Mouse (Mus musculus) limb, embryonic 14.5 days (tissue): ENCODE measurements around the gene Zfp607a. TPM values are rescaled to one million over a fixed set of nuclear protein-coding genes. Genes with fewer than 3 reads are reported as not detected.

Experiments used
- ATAC-seq: fragments of 200-750 bp; cut with Nextera tagmentation; 2 replicates; pipeline ENCODE4 v1.8.0; 2017; ENCODE audit warnings: low read depth, moderate number of reproducible peaks, moderate TSS enrichment; ENCODE audit not compliant: low FRiP score
- DNase-seq: peaks from one replicate; pipeline ENCODE4 v3.0.0-alpha.2; 2015; ENCODE audit warnings: low spot score
- H3K27ac ChIP-seq: fragments of 300-500 bp; sonication (generic); replicated peaks from 2 replicates; pipeline ENCODE4 v1.5.1; 2014; ENCODE audit warnings: low read depth, mild to moderate bottlenecking, low read length, moderate library complexity, mixed read lengths
- H3K27me3 ChIP-seq: fragments of 300-500 bp; sonication (generic); 2 replicates; pipeline ENCODE4 v1.6.1; 2014; ENCODE audit warnings: low read length, mixed read lengths; ENCODE audit not compliant: control insufficient read depth, insufficient read depth
- H3K36me3 ChIP-seq: fragments of 300-500 bp; sonication (generic); 2 replicates; pipeline ENCODE4 v1.6.1; 2014; ENCODE audit warnings: mild to moderate bottlenecking, low read length, moderate library complexity, mixed read lengths; ENCODE audit not compliant: control insufficient read depth, insufficient read depth
- H3K4me1 ChIP-seq: fragments of 300-500 bp; sonication (generic); 2 replicates; pipeline ENCODE4 v1.6.1; 2014; ENCODE audit warnings: antibody characterized with exemption, low read length, mixed read lengths; ENCODE audit not compliant: control insufficient read depth, insufficient read depth
- H3K4me2 ChIP-seq: fragments of 300-500 bp; sonication (generic); replicated peaks from 2 replicates; pipeline ENCODE4 v1.6.1; 2014; ENCODE audit warnings: low read depth, mild to moderate bottlenecking, low read length, moderate library complexity; ENCODE audit not compliant: severe bottlenecking
- H3K4me3 ChIP-seq: fragments of 300-500 bp; sonication (generic); replicated peaks from 2 replicates; pipeline ENCODE4 v1.5.1; 2014; ENCODE audit warnings: low read length
- H3K9ac ChIP-seq: fragments of 300-500 bp; sonication (generic); 2 replicates; pipeline ENCODE4 v1.6.1; 2014; ENCODE audit warnings: mild to moderate bottlenecking, low read depth, low read length, moderate library complexity; ENCODE audit not compliant: severe bottlenecking
- H3K9me3 ChIP-seq: fragments of 300-500 bp; sonication (generic); 2 replicates; pipeline ENCODE4 v1.6.1; 2016; ENCODE audit warnings: low read length; ENCODE audit not compliant: control insufficient read depth
- POLR2A ChIP-seq: fragments of 200-500 bp; IDR thresholded peaks from 2 replicates; pipeline ENCODE4 v1.8.0; 2012; ENCODE audit warnings: inconsistent platforms, mild to moderate bottlenecking, moderate library complexity, borderline replicate concordance; ENCODE audit not compliant: insufficient read depth, insufficient read length; ENCODE audit errors: extremely low read depth
- WGBS: fragments of 180-500 bp; shearing (Covaris S2); extraction: QIAGEN DNeasy Blood & Tissue Kit; methylation state at CpG from one replicate; pipeline ENCODE4 v1.1.7; 2014; 5-methylcytosine and 5-hydroxymethylcytosine counted together
- polyA plus RNA-seq, 2 experiments: library from polyadenylated mRNA; depleted of rRNA in 1 of 2; stranded (reverse) in 1 of 2; unstranded in 1 of 2; fragments of >200 nt; fragmentation: Nextera tagmentation in 1 of 2; extraction: Ambion mirVana in 1 of 2; gene quantifications; 2 replicates each; pipeline versions ENCODE4 v1.2.1 to v1.2.3; 2012 to 2014

The Zfp607a gene
- polyA plus RNA-seq (2012; rRNA removed) (1.5 and 2.3 TPM in 2 replicates), polyA plus RNA-seq (2014; fragmentation: Nextera tagmentation; extraction: Ambion mirVana) (3.1 and 3.2 TPM in 2 replicates)

DNA sequence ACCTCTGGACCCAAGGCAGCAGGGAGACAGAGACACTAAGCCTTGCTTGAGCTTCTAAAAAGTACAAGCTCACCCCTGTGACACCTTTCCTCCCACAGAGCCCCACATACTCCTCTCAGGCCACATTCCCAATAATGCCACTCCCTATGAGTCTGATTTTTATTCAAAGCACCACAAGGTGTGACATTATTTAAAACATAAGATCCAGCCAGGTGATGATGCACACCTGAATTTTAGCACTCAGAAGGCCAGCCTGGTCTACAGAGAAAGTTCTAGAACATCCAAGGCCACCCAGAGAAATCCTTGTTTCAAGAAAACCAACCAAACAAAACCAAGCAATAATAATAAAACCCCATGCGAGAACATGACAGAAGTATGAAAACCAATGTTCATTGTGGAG is at the start of gene Zfp607a:
Gene Zfp607a, plus strand, starts transcription at position 301 of the 400 bp plus-strand sequence.
- Histone ChIP-seq H3K9ac (no peak within 1 kb of the TSS), H3K4me1 (peaks cover 5% of the 10 kb centered on the region), H3K9me3 (no peaks in the 10 kb centered on the region), H3K27me3 (no peaks in the 10 kb centered on the region), H3K27ac (no peak within 1 kb of the TSS), H3K36me3 (peaks cover 9% of the 10 kb centered on the region), H3K4me2 (no peak within 1 kb of the TSS), H3K4me3 (no peak within 1 kb of the TSS)
- DNase-seq, result no peak
- no peak for TF ChIP-seq POLR2A
- WGBS, result 97% methylated on average over 1 of the region's 1 CpGs
- no peak for ATAC-seq

DNA sequence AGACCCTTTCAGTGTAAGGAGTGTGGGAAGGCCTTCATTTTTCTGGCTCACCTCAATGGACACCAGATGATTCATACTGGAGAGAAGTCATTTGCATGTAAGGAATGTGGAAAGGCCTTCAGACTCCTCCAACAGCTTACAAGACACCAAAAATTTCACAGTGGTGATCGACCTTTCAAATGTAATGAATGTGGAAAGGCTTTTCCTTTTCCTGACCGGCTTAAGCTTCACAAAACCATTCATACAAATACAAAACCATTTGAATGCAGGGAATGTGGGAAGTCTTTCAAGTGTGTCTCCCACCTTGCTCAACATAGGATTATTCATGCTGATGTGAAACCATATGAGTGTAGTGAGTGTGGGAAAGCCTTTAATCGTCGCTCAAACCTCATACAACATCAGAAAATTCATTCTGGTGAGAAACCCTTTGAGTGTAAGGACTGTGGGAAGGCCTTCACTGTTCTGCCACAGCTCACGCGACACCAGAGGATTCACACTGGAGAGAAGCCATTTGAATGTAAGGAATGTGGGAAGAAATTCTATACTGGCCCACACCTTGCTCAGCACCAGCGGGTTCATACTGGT is 38.7 kb upstream of the Zfp607a start:
- no peak for TF ChIP-seq POLR2A
- ATAC-seq (no peak), DNase-seq (no peak)
- WGBS, result 96% methylated on average over 7 of the region's 7 CpGs
- peaks cover 30% of the 10 kb centered on the region for H3K36me3 ChIP-seq
- H3K27me3 ChIP-seq, result no peaks in the 10 kb centered on the region
- H3K4me3 ChIP-seq, result no peak overlapping the region
- no peak overlapping the region for H3K27ac ChIP-seq
- H3K4me1 ChIP-seq, result no peaks in the 10 kb centered on the region
- H3K4me2 ChIP-seq, result no peak overlapping the region
- no peaks in the 10 kb centered on the region for H3K9me3 ChIP-seq
- H3K9ac ChIP-seq, result no peak overlapping the region

DNA sequence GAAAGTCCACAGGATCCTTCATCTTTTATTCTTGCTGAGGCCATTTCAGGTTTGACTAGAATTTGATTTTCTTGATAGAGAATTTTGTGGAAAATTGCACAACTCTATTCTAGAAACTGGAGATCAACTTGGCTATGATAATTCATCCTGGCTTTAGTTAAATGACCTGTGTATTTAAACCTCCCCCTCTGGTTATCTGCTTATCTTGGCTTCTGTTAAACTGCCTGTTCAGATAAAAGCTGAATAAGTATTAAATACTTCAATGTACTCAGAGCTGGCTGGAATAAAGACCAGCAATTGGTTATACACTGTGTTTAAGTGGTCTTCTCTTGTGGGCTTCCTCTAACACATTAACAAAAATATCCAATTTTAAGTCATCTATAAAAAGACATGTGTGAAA is 34.7 kb upstream of the Zfp607a start:
- peaks cover 7% of the 10 kb centered on the region; the same call in 1 of the 2 replicates for H3K9me3 ChIP-seq
- no peak overlapping the region for H3K4me3 ChIP-seq
- H3K4me2 ChIP-seq, result no peak overlapping the region
- H3K36me3 ChIP-seq, result peaks cover 18% of the 10 kb centered on the region
- H3K27me3 ChIP-seq, result no peaks in the 10 kb centered on the region
- H3K27ac ChIP-seq, result no peak overlapping the region
- ATAC-seq (no peak), DNase-seq (no peak)
- no peak for TF ChIP-seq POLR2A
- no peaks in the 10 kb centered on the region for H3K4me1 ChIP-seq
- H3K9ac ChIP-seq, result no peak overlapping the region

DNA sequence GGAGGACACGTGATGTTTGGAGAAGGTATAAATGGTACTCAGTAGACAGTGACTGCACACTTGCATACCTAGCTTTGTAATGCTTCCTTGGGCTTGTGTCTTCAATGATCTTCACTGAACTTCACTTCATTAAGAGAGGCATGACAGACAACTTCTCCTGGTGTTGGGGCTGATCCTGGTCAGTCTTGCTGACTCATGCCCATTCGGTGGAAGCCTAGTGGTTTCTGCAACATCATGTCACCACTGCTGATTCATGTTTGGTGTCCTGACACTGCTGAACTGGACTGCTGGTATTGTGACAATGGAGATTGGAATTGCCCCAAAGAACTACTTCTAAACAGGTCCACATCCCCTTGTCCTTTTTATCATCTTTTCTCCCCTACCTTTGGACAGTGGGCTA is 23.2 kb upstream of the Zfp607a start:
- Histone ChIP-seq H3K9ac (no peak overlapping the region), H3K4me2 (no peak overlapping the region), H3K27ac (no peak overlapping the region), H3K4me1 (no peaks in the 10 kb centered on the region), H3K4me3 (no peak overlapping the region), H3K36me3 (no peaks in the 10 kb centered on the region), H3K9me3 (no peaks in the 10 kb centered on the region), H3K27me3 (no peaks in the 10 kb centered on the region)
- ATAC-seq (no peak), DNase-seq (no peak)
- 75% methylated on average over 2 of the region's 2 CpGs for WGBS
- no peak for TF ChIP-seq POLR2A

DNA sequence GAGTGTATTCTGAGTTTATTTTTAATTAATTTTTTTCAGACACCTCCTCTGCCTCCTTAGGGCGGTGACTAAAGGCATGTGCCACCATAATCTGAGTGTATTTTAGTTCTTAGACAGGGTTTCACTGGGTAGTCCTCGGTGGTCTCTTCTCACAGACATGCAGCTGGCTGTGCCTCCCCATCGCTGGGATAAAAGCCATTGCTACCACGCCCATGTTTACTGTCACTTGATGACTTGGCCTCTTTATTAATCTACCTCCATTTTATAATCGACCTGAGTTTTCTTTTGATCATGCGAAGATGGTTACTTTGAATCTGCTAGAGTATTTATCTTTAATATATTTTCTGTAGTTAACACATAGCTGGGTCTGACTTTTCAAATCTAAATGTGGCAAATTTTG is 19.4 kb upstream of the Zfp607a start:
- no peak for TF ChIP-seq POLR2A
- H3K4me2 ChIP-seq, result peak overlapping the region; percentile 61
- H3K4me3 ChIP-seq, result peak overlapping the region; percentile 52
- H3K27ac ChIP-seq, result peak overlapping the region; percentile 80
- no peaks in the 10 kb centered on the region for H3K4me1 ChIP-seq
- DNase-seq, result peak; percentile 26
- no peaks in the 10 kb centered on the region for H3K36me3 ChIP-seq
- 28% methylated on average over 6 of the region's 6 CpGs for WGBS
- no peaks in the 10 kb centered on the region for H3K9me3 ChIP-seq
- H3K9ac ChIP-seq, result peak overlapping the region; percentile 66
- H3K27me3 ChIP-seq, result no peaks in the 10 kb centered on the region
- ATAC-seq, result no peak; the same call in 1 of the 2 replicates
